Mouse (Mus musculus) neural tube, embryonic 14.5 days (tissue): ENCODE data around the gene Abcf3. TPM values are rescaled to one million over a fixed set of nuclear protein-coding genes. Genes with fewer than 3 reads are reported as not detected.

Source experiments
- ATAC-seq: fragments of 200-750 bp; cut with Nextera tagmentation; 2 replicates; pipeline ENCODE4 v1.8.0; 2017; ENCODE audit warnings: low read depth, mild to moderate bottlenecking, moderate TSS enrichment, moderate library complexity
- H3K27ac ChIP-seq: fragments of 300-500 bp; sonication (generic); 2 replicates; pipeline ENCODE4 v1.5.1; 2014; ENCODE audit warnings: low read depth, mild to moderate bottlenecking, control low read depth, low read length, moderate library complexity, mixed read lengths
- H3K27me3 ChIP-seq: fragments of 300-500 bp; sonication (generic); 2 replicates; pipeline ENCODE4 v1.6.1; 2014; ENCODE audit warnings: low read length; ENCODE audit not compliant: control insufficient read depth, insufficient read depth
- H3K36me3 ChIP-seq: fragments of 300-500 bp; sonication (generic); 2 replicates; pipeline ENCODE4 v1.6.1; 2014; ENCODE audit warnings: low read length, mixed read lengths; ENCODE audit not compliant: control insufficient read depth, insufficient read depth
- H3K4me1 ChIP-seq: fragments of 300-500 bp; sonication (generic); 2 replicates; pipeline ENCODE4 v1.6.1; 2014; ENCODE audit warnings: low read length; ENCODE audit not compliant: control insufficient read depth, insufficient read depth
- H3K4me2 ChIP-seq: fragments of 300-500 bp; sonication (generic); 2 replicates; pipeline ENCODE4 v1.6.1; 2014; ENCODE audit warnings: mild to moderate bottlenecking, low read depth, low read length, control low read depth
- H3K4me3 ChIP-seq: fragments of 300-500 bp; sonication (generic); 2 replicates; pipeline ENCODE4 v1.5.1; 2014; ENCODE audit warnings: low read depth, low read length, control low read depth, mixed read lengths
- H3K9ac ChIP-seq: fragments of 300-500 bp; sonication (generic); replicated peaks from 2 replicates; pipeline ENCODE4 v1.6.1; 2014; ENCODE audit warnings: low read depth, mild to moderate bottlenecking, control low read depth, low read length, mixed read lengths
- H3K9me3 ChIP-seq: fragments of 300-500 bp; sonication (generic); 2 replicates; pipeline ENCODE4 v1.6.1; 2016; ENCODE audit warnings: low read length; ENCODE audit not compliant: control insufficient read depth
- WGBS: fragments of 180-500 bp; shearing (Covaris S2); extraction: QIAGEN DNeasy Blood & Tissue Kit; methylation state at CpG from one replicate; pipeline ENCODE4 v1.1.7; 2014; 5-methylcytosine and 5-hydroxymethylcytosine counted together
- microRNA counts: library from miRNA; unstranded; fragments of <30 nt; microRNA quantifications from one replicate; lab custom pipeline; 2016
- microRNA-seq: library from miRNA; unstranded; fragments of <30 nt; microRNA quantifications from one replicate; pipeline ENCODE4, GENCODE M21; 2016
- polyA plus RNA-seq: library from polyadenylated mRNA; unstranded; fragments of >200 nt; fragmentation: Nextera tagmentation; extraction: Ambion mirVana; gene quantifications from 2 replicates; pipeline ENCODE4 v1.2.1, GENCODE M21; 2014

Abcf3 gene
- polyA plus RNA-seq, 1 experiment from 2014 or later = 72.6 TPM

- H3K27ac ChIP-seq = no peak overlapping the region
- 81% methylated on average over 4 of the region's 4 CpGs for WGBS
- H3K4me2 ChIP-seq = no peak overlapping the region
- no peaks in the 10 kb centered on the region for H3K9me3 ChIP-seq
- H3K27me3 ChIP-seq = peaks cover 21% of the 10 kb centered on the region
- H3K4me1 ChIP-seq = no peaks in the 10 kb centered on the region
- ATAC-seq = no peak
- no peak overlapping the region for H3K4me3 ChIP-seq
- H3K9ac ChIP-seq = no peak overlapping the region
- 0 out of 2 replicates have a peak, but pooled peaks cover 3% of the 10 kb centered on the region for H3K36me3 ChIP-seq
These were observed 47.4 kb downstream of the Abcf3 start for GRCm38 (mm10) chr16:20595737-20596136.

GRCm38 (mm10) chr16:20596687-20597441, 48.5 kb downstream of the Abcf3 start:
- Histone ChIP-seq H3K36me3 (0 out of 2 replicates have a peak, but pooled peaks cover 3% of the 10 kb centered on the region), H3K27ac (no peak overlapping the region), H3K4me2 (no peak overlapping the region), H3K4me1 (no peaks in the 10 kb centered on the region), H3K9ac (no peak overlapping the region), H3K4me3 (no peak overlapping the region), H3K9me3 (no peaks in the 10 kb centered on the region), H3K27me3 (peaks cover 10% of the 10 kb centered on the region)
- ATAC-seq = no peak
- 77% methylated on average over 7 of the region's 7 CpGs for WGBS

- Histone ChIP-seq H3K4me2 (no peak overlapping the region), H3K27ac (no peak overlapping the region), H3K9ac (no peak overlapping the region), H3K27me3 (no peaks in the 10 kb centered on the region), H3K4me3 (no peak overlapping the region), H3K9me3 (no peaks in the 10 kb centered on the region), H3K36me3 (peaks cover 13% of the 10 kb centered on the region), H3K4me1 (no peaks in the 10 kb centered on the region)
- ATAC-seq = no peak
- WGBS = 63% methylated on average over 5 of the region's 5 CpGs
These were observed 52.1 kb downstream of the Abcf3 start for GRCm38 (mm10) chr16:20600511-20600910.

GRCm38 (mm10) chr16:20604705-20605104, 56.3 kb downstream of the Abcf3 start:
- WGBS = 53% methylated on average over 9 of the region's 9 CpGs
- peak; percentile 26; the same call in 1 of the 2 replicates for ATAC-seq
- no peak overlapping the region for H3K27ac ChIP-seq
- peaks cover 6% of the 10 kb centered on the region for H3K4me1 ChIP-seq
- H3K27me3 ChIP-seq = no peaks in the 10 kb centered on the region
- no peak overlapping the region for H3K4me2 ChIP-seq
- H3K36me3 ChIP-seq = peaks cover 25% of the 10 kb centered on the region
- no peak overlapping the region for H3K4me3 ChIP-seq
- no peak overlapping the region for H3K9ac ChIP-seq
- H3K9me3 ChIP-seq = no peaks in the 10 kb centered on the region

DNA sequence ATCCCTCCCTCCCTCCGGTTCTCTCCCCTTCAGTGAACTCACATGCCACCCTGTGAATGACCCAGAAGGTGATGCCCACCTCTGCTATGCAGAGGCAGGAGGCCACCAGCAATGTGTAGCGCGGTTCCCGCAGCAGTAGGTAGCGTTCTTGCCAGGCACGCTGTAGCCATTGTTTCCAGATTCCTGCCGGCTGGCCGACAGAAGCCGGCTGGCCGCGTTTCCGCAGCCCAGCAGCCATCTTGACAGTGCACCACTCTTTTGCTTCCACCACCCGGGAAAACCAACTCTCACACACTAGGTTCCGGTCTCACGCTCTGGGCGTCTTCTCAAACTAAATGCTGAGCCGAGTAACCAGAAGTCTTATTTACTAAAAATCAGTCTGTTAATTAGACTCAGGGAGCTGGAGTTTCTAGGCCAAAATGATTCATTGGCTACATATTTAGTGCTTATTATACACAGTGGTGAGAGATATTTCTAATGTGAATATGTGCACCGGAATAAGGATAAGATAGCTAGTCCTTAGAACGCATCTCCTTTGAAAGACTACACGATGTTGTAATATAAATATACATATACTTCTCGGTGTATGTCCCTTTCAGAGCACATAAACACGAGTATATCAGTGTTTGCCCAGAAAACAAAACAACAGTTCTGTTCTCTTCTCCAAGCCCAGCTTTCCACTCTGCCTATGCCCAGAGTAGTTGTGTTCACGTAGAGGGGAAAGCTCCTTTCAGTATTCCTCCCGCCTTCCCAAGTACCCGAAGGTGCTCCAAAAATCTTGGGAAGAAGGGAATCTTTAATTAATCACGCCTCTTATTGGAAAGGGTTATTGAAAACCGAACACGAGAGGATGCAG, 62.4 kb downstream of the Abcf3 start:
- peak overlapping the region; percentile 93 for H3K4me2 ChIP-seq
- peak; percentile 73 for ATAC-seq
- peaks cover 10% of the 10 kb centered on the region for H3K36me3 ChIP-seq
- H3K27me3 ChIP-seq = no peaks in the 10 kb centered on the region
- H3K27ac ChIP-seq = peak overlapping the region; percentile 83
- no peaks in the 10 kb centered on the region for H3K9me3 ChIP-seq
- H3K9ac ChIP-seq = peak overlapping the region; percentile 76
- H3K4me1 ChIP-seq = peaks cover 17% of the 10 kb centered on the region
- H3K4me3 ChIP-seq = peak overlapping the region; percentile 77
- WGBS = under 1% methylated on average over 28 of the region's 28 CpGs

MicroRNA genes within 50 kb of the gene (microRNA counts, 519-probe panel; counts per million panel counts)
- 2,817 counts per million, percentile 18 among the panel's probes with 10 or more counts for microRNA mmu-miR-1224 (lab: Ali Mortazavi, UCI)

Small RNAs within 50 kb of the gene (microRNA-seq; reads per million reads assigned to microRNA genes)
- gene Mir1224 = 44.9 reads per million, percentile 34 among the genes with 10 or more reads in this experiment

Other genes with a start within 250 kb of the Abcf3 start
- 79.1 and 79.2 TPM in 2 replicates for gene Parl, start 246.2 kb upstream of the Abcf3 start, polyA plus RNA-seq
- not detected in 2 replicates for gene Cyp2ab1, start 223.2 kb upstream of the Abcf3 start, polyA plus RNA-seq
- 149 and 173 TPM in 2 replicates for gene Abcc5, start 122.2 kb upstream of the Abcf3 start, polyA plus RNA-seq
- 84.9 and 108 TPM in 2 replicates for gene Eif2b5, start 49.8 kb upstream of the Abcf3 start, polyA plus RNA-seq
- gene Dvl3, start 31.6 kb upstream of the Abcf3 start, polyA plus RNA-seq = 39.7 and 40.6 TPM in 2 replicates
- 1,186 and 1,271 TPM in 2 replicates for gene Ap2m1, start 13.1 kb upstream of the Abcf3 start, polyA plus RNA-seq
- gene Vwa5b2, start 40.9 kb downstream of the Abcf3 start, polyA plus RNA-seq = 27.1 and 40.4 TPM in 2 replicates
- 9.9 and 10.5 TPM in 2 replicates for gene Eef1akmt4, start 63.0 kb downstream of the Abcf3 start, polyA plus RNA-seq
- gene Gm49333, start 63.0 kb downstream of the Abcf3 start, polyA plus RNA-seq = not detected in 2 replicates
- gene Alg3, start 63.2 kb downstream of the Abcf3 start, polyA plus RNA-seq = 43.7 and 44.6 TPM in 2 replicates
- 48.8 and 69.4 TPM in 2 replicates for gene Camk2n2, start 72.7 kb downstream of the Abcf3 start, polyA plus RNA-seq
- gene Ece2, start 81.3 kb downstream of the Abcf3 start, polyA plus RNA-seq = 14.2 and 16.4 TPM in 2 replicates
- gene Psmd2, start 103.1 kb downstream of the Abcf3 start, polyA plus RNA-seq = 314 and 366 TPM in 2 replicates
- 112 and 134 TPM in 2 replicates for gene Eif4g1, start 119.7 kb downstream of the Abcf3 start, polyA plus RNA-seq
- gene Fam131a, start 144.7 kb downstream of the Abcf3 start, polyA plus RNA-seq = 42.5 and 48.2 TPM in 2 replicates
- 91.4 and 100 TPM in 2 replicates for gene Polr2h, start 169.1 kb downstream of the Abcf3 start, polyA plus RNA-seq
- 30.7 and 31.3 TPM in 2 replicates for gene Clcn2, start 169.2 kb downstream of the Abcf3 start, polyA plus RNA-seq
- 6.6 and 7.0 TPM in 2 replicates for gene Chrd, start 184.6 kb downstream of the Abcf3 start, polyA plus RNA-seq
- gene Thpo, start 185.9 kb downstream of the Abcf3 start, polyA plus RNA-seq = 0.99 and 1.6 TPM in 2 replicates